Mouse (Mus musculus): ENCODE measurements around the gene Gsdme.

Gene Gsdme

DNA sequence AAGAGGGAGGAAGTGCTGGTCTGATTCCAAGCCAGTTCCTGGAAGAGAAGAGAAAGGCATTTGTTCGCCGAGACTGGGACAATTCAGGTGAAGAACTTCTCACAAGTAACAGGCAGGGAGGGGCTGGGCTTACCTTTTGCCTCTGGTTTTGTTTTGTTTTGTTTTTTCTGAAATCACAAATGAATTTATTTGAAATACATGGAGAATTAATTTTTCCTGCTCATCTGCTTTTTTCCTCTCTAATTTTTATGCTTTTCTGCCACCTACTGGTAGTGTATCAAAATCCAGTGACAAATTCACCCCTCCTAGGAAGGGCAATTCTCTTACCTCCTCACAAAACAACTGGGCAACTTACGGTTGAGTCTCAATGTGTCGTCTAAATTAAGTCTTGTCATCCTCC lies 83.5 kb downstream of the Gsdme start:
- DNase-seq = peak in 1 of 2 experiments; percentile 31

DNA sequence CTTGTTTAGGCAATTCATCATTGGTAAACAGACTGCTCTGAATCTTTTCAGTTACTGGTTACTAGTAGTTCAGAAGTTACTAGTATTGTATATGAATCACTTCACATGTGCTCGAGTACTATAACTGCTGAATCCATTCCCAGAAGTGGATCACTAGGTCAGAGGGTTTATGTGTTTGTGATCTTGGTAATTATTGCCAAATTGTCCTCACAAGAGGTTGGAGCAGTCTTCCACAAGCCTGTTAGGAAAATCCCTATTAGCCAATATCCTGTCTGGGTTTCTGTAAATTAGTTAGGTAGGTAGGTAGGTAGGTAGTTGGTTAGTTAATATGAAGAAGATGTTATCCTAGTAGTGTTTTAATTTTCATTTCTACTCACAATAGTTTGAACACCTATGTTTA lies 87.9 kb downstream of the Gsdme start:
- DNase-seq = no peak

DNA sequence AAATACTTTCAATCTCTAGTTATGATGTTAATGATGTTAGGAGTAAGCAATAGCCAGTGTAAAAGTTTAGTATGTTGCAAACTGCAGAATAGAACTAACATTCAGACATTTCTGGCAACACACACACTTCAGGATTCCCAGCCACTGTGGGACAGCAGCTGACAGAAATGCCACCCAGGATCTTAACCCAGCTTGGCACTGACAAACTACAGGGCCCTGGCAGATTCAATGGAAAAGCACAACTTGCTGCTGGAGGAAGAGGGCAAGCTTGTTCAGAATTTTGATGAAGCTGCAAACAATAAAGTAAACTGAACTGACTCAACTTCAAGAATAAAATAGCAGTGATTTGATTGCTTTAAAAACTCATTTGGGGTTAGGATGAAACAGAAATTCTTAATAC lies 93.9 kb downstream of the Gsdme start:
- no peak for DNase-seq

DNA sequence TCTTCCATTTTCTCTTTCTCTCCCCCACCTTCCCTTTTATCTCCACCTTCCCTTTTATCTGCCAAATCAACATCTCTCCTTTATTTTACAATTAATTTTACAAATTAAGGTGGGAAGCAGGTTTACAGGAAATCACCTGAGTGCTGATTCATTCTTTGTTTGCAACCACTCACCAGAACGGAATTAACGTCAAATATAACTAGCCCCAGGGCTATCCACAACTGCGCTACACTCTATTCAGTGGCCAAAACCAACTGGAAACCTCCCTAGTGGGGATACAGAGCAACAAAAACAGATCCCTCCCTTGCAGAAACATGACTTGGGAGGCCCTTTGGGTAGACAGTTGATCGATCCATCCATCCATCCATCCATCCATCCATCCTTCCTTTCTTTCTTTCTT lies 94.8 kb downstream of the Gsdme start:
- no peak for DNase-seq

DNA sequence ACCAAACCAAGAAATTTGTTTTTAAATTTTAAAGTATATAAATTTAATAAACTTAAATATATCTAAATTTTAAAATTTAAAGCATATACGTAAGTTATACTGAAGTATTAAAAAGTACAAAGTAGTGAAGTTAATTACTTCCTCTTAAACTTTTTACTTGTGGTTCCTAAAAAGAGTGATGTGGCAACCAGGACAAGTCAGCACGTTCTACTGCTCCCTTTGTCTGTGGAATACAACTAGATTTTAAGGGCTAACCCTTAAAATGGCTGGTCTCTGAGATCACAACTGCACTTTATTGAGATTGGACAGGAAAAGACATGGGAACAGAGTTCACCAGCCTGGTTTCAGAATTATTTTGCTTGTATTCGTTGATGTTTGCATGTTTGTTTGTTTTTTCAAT lies 100.6 kb downstream of the Gsdme start:
- no peak for DNase-seq

DNA sequence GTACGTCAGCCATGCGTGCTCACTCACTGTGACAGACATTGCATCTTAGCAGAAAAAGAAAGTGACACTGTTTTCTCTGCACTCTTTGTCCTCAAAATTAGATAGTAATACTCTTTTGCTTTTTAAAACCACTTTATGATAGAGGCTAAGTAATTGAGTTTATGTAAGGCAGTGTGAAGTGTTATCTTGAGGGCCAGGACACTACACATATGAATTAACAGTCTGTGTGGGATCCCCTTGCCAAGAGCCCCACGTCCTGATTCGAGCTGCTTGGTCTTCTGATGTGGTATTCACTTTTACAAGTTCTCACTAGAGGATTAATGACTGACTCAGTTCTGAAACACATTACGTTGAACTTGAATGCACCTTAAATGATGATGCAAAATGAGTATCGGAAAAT lies 103.8 kb downstream of the Gsdme start:
- DNase-seq = no peak

DNA sequence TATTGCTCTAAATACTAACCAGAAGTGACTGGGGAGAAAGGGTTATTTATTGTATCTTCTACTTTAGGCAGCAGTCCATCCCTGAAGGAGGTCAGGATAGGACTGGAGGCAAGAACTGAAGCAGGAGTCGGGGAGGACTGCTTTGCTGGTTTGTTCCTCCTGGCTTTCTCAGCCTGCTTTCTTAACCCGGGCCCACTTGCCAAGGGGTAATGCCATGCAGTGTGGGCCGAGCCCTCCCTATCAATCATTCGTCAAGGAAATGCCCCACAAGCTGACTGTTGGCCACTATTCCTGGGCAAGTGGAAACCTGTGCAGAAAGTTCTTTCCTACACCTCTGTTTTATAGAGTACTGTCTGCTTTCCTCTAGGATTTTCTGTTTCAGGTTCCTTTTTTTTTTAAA lies 114.3 kb downstream of the Gsdme start:
- peak in 1 of 2 experiments; percentile 49 for DNase-seq

DNA sequence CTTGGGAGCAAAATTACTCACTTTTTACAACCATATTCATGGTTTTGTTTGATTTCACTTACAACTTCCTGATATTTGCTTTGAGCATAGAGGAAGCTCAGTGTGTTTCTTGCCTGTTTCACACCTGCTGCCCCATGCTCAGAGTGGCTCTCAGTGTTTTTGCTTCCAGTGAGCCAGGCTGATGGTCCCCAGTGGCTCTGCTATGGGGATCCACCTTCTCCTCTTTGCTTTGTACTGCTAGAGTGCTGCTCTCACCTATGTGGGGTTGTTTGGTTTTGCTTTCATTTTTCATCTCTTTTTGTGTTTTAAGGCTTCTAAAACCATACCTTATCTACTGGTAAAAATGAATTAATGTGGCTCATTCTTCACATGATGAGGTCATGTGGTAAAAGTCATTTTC lies 117.5 kb downstream of the Gsdme start:
- DNase-seq = no peak

DNA sequence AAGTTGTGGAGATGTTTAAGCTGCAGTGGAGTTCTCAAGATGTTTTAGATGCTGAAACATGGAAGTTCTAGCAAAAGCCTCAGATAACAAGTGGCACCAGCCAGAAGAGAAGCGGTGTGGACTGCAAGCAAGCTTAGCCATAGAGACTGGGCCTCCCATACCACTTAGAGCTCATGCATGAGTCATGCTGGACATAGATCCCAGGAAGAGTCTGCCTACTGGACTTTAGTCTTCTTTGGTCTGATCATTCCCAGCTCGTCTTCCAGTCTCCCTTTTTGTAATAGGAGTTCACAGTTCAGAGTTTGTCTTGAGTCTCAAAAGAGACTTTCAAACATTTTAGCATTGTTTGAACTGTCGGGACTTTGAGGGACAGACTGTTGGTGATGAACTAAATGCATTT lies 124.1 kb downstream of the Gsdme start:
- peak in 1 of 2 experiments; percentile 18 for DNase-seq

Data from kidney, postnatal 36 days (tissue).